Mouse (Mus musculus) myocyte (in vitro differentiated cells): ENCODE data around the gene Tomm40l.

Experiments
- MAX ChIP-seq: IDR thresholded peaks from one replicate; pipeline ENCODE4 v1.6.1; 2011; ENCODE audit warnings: low read depth, mild to moderate bottlenecking, control low read depth
- POLR2A ChIP-seq: IDR thresholded peaks from one replicate; pipeline ENCODE4 v1.6.1; 2011; ENCODE audit warnings: low read depth, mild to moderate bottlenecking, control low read depth, moderate library complexity; ENCODE audit not compliant: insufficient read length
- REST ChIP-seq: IDR thresholded peaks from one replicate; pipeline ENCODE4 v1.6.1; 2011; ENCODE audit warnings: mild to moderate bottlenecking, control low read depth, moderate library complexity; ENCODE audit not compliant: insufficient read depth, insufficient read length
- SRF ChIP-seq: IDR thresholded peaks from one replicate; pipeline ENCODE4 v1.6.1; 2011; ENCODE audit warnings: low read depth; ENCODE audit not compliant: control insufficient read depth, insufficient read length
- USF1 ChIP-seq: IDR thresholded peaks from one replicate; pipeline ENCODE4 v1.6.1; 2011; ENCODE audit warnings: low read depth, mild to moderate bottlenecking, control low read depth, moderate library complexity

- TF ChIP-seq POLR2A = no peak
- no peak for TF ChIP-seq USF1
- TF ChIP-seq REST = no peak
- TF ChIP-seq MAX = no peak
- no peak for TF ChIP-seq SRF
Measured at GRCm38 (mm10) chr1:171247453-171247841, 25.1 kb upstream of the Tomm40l start.
